Mouse (Mus musculus): ENCODE data around the gene Fbxl20.
A peak's percentile ranks its signal among the peaks of the same experiment; 100 is the strongest.

Fbxl20 gene

DNA sequence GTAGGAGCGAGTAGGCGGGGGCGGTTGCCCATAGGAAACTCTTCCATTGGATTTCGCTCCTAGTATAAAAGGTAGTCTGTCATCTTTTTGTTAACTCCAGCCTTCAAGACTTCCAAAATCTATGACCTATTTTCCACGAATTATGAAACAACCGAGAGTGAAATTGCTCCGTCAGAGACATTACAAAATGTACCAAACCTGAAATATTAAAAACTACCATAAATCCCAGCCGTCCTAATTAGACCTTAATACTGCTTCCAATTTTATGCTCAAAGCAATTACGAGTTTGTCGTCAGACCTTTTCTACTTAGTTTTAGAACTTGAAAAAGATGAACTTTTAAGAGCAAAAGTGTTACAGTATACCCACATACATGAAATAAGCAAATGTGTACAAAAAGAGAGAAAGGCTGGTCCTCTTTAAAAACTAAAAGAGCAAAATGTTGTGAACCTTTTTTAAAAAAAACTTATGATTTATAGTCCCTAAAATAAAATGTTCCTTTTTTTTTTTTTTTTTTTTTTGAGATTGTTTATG is 488 bp upstream of the Fbxl20 start:
- TF ChIP-seq CTCF (conservative IDR thresholded peaks at IDR 0.05; ENCODE audit: low read length) (no peak), POU5F1 (IDR thresholded peaks at IDR 0.05; ENCODE audit: borderline replicate concordance, low read length) (no peak), NANOG (IDR thresholded peaks at IDR 0.05; ENCODE audit: borderline replicate concordance, low read length) (no peak)
- H3K4me3 ChIP-seq (replicated peaks; ENCODE audit: low read length), result no peak overlapping the region; the same call in 1 of the 2 replicates
- H3K9me3 ChIP-seq (ENCODE audit: low read length), result no peaks in the 10 kb centered on the region
- no peaks in the 10 kb centered on the region for H3K27me3 ChIP-seq (ENCODE audit: insufficient read depth, low read length)
- H3K36me3 ChIP-seq (ENCODE audit: insufficient read depth, low read length), result peaks cover 39% of the 10 kb centered on the region
- peaks cover 32% of the 10 kb centered on the region for H3K4me1 ChIP-seq (replicated peaks; ENCODE audit: low read depth, low read length)

DNA sequence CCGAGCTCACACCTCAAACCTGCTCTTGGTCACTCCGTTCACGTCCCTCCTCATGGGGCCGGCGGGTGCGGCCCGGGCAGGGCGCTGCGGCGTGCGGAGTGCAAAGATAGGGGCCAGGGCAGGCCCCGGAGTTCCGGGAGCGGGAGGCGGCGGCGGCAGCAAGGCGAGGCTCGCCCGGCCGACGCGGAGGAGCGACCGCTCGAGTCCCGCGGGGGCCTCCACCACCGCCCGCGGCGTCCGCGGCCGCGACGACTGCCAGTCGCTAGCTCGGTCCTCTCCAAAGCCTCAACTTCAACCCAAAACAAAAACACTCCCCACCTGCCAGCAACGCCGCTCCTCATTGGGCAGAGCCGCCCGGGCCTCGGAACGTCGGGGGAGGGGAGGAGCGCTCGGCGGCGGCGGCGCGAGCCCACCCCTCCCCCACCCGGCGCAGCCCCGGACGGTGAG is 876 bp downstream of the Fbxl20 start:
- H3K36me3 ChIP-seq (ENCODE audit: insufficient read depth, low read length), result peaks cover 25% of the 10 kb centered on the region
- peaks cover 43% of the 10 kb centered on the region for H3K4me1 ChIP-seq (replicated peaks; ENCODE audit: low read depth, low read length)
- no peaks in the 10 kb centered on the region for H3K9me3 ChIP-seq (ENCODE audit: low read length)
- H3K4me3 ChIP-seq (replicated peaks; ENCODE audit: low read length), result peak overlapping the region; percentile 100
- no peaks in the 10 kb centered on the region for H3K27me3 ChIP-seq (ENCODE audit: insufficient read depth, low read length)
- no peak for TF ChIP-seq NANOG (IDR thresholded peaks at IDR 0.05; ENCODE audit: borderline replicate concordance, low read length)
- TF ChIP-seq CTCF (conservative IDR thresholded peaks at IDR 0.05; ENCODE audit: low read length), result no peak
- no peak for TF ChIP-seq POU5F1 (IDR thresholded peaks at IDR 0.05; ENCODE audit: borderline replicate concordance, low read length)

DNA sequence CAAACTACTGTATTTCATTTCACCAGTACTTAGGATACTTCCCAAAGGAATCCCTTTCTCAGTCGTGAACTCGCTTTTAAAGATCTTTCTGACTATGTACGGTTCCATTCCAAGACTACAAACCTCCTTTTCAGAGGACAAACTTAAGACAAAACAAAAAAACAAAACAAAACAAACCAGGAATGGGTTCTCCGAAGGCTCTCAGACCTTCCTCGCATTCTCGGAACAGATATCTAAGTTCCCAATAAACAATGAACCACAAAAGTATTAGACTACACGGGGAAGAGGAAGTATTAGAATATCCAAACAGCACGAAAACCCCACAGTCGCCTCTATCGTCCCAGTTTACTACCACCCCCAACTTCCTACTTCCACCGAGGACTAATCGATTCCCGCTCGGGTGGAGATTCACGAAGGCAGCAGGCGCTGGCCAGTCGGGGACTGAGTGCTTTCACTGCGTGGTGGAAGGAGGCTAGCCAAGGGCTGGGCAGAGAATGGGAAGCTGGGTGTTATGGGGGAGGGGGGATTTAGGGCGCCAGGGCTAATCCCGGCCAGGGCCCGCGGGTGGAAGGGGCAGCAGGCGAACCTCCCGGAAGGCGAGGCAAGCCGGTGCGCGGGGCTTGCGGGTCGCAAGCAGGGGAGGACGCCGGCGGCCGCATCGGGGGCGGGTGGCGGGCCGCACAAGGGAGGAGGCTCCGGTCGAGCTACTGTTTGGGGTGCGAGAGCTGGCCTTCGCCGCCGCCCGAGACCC is 1.5 kb downstream of the Fbxl20 start:
- Histone ChIP-seq H3K4me1 (replicated peaks; ENCODE audit: low read depth, low read length) (peaks cover 44% of the 10 kb centered on the region), H3K9me3 (ENCODE audit: low read length) (no peaks in the 10 kb centered on the region), H3K4me3 (replicated peaks; ENCODE audit: low read length) (peak overlapping the region; percentile 100), H3K36me3 (ENCODE audit: insufficient read depth, low read length) (peaks cover 19% of the 10 kb centered on the region), H3K27me3 (ENCODE audit: insufficient read depth, low read length) (no peaks in the 10 kb centered on the region)
- TF ChIP-seq NANOG (IDR thresholded peaks at IDR 0.05; ENCODE audit: borderline replicate concordance, low read length) (no peak), CTCF (conservative IDR thresholded peaks at IDR 0.05; ENCODE audit: low read length) (no peak), POU5F1 (IDR thresholded peaks at IDR 0.05; ENCODE audit: borderline replicate concordance, low read length) (no peak)

DNA sequence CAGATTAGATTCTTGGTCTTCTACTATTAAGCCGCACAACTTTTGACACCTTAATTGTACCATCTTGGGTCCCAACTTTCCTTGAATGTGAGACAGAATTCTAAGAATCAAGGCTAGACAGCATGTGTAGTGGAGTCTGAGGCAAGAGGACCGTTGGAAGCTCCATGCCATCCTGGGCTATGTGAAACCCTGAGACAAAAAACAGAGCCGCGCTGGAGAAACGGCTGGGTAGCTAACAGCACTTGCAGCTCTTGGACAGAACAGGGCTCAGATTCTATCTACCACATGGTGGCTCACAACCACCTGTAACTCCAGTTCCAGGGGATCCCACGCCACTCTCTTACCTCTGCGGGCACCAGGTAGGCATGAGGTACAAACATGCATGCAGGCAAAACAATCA is 4.3 kb downstream of the Fbxl20 start:
- no peaks in the 10 kb centered on the region for H3K27me3 ChIP-seq (ENCODE audit: insufficient read depth, low read length)
- H3K9me3 ChIP-seq (ENCODE audit: low read length), result no peaks in the 10 kb centered on the region
- peaks cover 40% of the 10 kb centered on the region for H3K4me1 ChIP-seq (replicated peaks; ENCODE audit: low read depth, low read length)
- TF ChIP-seq NANOG (IDR thresholded peaks at IDR 0.05; ENCODE audit: borderline replicate concordance, low read length) (no peak), POU5F1 (IDR thresholded peaks at IDR 0.05; ENCODE audit: borderline replicate concordance, low read length) (no peak), CTCF (conservative IDR thresholded peaks at IDR 0.05; ENCODE audit: low read length) (no peak)
- H3K36me3 ChIP-seq (ENCODE audit: insufficient read depth, low read length), result 0 out of 2 replicates have a peak, but pooled peaks cover 4% of the 10 kb centered on the region
- no peak overlapping the region for H3K4me3 ChIP-seq (replicated peaks; ENCODE audit: low read length)

DNA sequence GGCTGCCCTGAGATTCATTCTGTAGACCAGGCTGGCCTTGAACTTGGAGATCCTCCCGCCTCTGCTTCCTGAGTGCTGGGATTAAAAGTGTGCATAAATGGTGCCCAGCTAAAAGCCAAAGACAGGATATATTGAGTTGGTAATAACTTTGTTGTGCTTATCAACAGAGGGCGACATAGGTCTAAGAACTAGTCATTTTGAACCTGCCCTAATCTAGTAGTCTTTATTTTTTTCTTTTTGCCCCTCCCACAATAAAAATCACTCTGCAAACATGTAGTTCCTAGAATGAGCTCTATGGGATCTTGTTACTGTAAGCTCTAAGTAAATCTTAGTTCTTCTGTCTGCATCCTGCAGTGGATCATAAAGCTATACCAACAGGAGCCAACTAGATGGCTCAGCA is 7.7 kb downstream of the Fbxl20 start:
- H3K4me1 ChIP-seq (replicated peaks; ENCODE audit: low read depth, low read length), result peaks cover 49% of the 10 kb centered on the region
- H3K36me3 ChIP-seq (ENCODE audit: insufficient read depth, low read length), result 0 out of 2 replicates have a peak, but pooled peaks cover 4% of the 10 kb centered on the region
- H3K4me3 ChIP-seq (replicated peaks; ENCODE audit: low read length), result no peak overlapping the region
- no peaks in the 10 kb centered on the region for H3K27me3 ChIP-seq (ENCODE audit: insufficient read depth, low read length)
- H3K9me3 ChIP-seq (ENCODE audit: low read length), result no peaks in the 10 kb centered on the region
- TF ChIP-seq NANOG (IDR thresholded peaks at IDR 0.05; ENCODE audit: borderline replicate concordance, low read length) (no peak), CTCF (conservative IDR thresholded peaks at IDR 0.05; ENCODE audit: low read length) (no peak), POU5F1 (IDR thresholded peaks at IDR 0.05; ENCODE audit: borderline replicate concordance, low read length) (no peak)

DNA sequence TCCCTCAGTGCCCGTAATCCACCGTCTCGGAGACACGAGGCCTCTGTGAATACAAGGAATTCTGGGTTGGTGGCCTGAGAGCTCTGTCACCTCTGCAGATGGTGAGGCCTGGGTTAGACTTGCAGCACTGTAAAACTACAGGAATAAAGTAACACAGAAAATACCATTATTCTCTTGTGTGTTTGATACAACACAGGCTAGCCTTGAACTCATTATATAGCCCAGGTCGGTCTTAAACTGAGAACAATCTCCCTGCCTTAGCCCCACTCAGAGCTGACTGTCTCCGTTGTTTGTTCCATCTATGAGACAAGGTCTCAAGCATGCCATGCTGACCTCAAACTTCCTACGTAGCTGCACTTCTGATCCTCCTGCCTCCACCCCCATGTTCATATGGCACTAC is 11.3 kb downstream of the Fbxl20 start:
- peaks cover 23% of the 10 kb centered on the region for H3K4me1 ChIP-seq (replicated peaks; ENCODE audit: low read depth, low read length)
- no peak for TF ChIP-seq POU5F1 (IDR thresholded peaks at IDR 0.05; ENCODE audit: borderline replicate concordance, low read length)
- TF ChIP-seq NANOG (IDR thresholded peaks at IDR 0.05; ENCODE audit: borderline replicate concordance, low read length), result no peak
- TF ChIP-seq CTCF (conservative IDR thresholded peaks at IDR 0.05; ENCODE audit: low read length), result no peak
- no peaks in the 10 kb centered on the region for H3K9me3 ChIP-seq (ENCODE audit: low read length)
- H3K27me3 ChIP-seq (ENCODE audit: insufficient read depth, low read length), result no peaks in the 10 kb centered on the region
- peaks cover 6% of the 10 kb centered on the region for H3K36me3 ChIP-seq (ENCODE audit: insufficient read depth, low read length)
- H3K4me3 ChIP-seq (replicated peaks; ENCODE audit: low read length), result no peak overlapping the region

DNA sequence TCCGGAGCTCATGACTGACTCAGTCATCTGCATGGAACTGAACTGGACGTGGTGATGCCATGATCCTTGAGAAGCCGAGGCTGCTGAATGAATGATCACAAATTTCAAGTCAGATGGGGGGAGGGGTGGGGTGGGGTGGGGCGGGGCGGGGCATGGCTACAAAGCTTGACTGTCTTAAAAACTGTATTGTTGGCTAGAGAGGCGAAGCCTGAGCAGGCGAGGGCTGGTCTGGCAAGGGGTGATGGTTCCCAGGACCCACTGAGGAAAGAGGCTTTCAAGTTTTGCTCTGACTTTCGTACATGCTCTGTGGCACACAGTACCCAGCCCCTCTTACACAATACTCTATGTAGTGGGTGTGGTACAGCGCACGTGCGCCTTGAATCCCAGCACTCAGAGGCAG is 12.4 kb downstream of the Fbxl20 start:
- Histone ChIP-seq H3K9me3 (ENCODE audit: low read length) (no peaks in the 10 kb centered on the region), H3K36me3 (ENCODE audit: insufficient read depth, low read length) (peaks cover 6% of the 10 kb centered on the region), H3K27me3 (ENCODE audit: insufficient read depth, low read length) (no peaks in the 10 kb centered on the region), H3K4me1 (replicated peaks; ENCODE audit: low read depth, low read length) (peaks cover 23% of the 10 kb centered on the region), H3K4me3 (replicated peaks; ENCODE audit: low read length) (0 out of 2 replicates have a peak overlapping the region, but pooled peaks have one; percentile 4)
- TF ChIP-seq NANOG (IDR thresholded peaks at IDR 0.05; ENCODE audit: borderline replicate concordance, low read length) (no peak), CTCF (conservative IDR thresholded peaks at IDR 0.05; ENCODE audit: low read length) (no peak), POU5F1 (IDR thresholded peaks at IDR 0.05; ENCODE audit: borderline replicate concordance, low read length) (no peak)

DNA sequence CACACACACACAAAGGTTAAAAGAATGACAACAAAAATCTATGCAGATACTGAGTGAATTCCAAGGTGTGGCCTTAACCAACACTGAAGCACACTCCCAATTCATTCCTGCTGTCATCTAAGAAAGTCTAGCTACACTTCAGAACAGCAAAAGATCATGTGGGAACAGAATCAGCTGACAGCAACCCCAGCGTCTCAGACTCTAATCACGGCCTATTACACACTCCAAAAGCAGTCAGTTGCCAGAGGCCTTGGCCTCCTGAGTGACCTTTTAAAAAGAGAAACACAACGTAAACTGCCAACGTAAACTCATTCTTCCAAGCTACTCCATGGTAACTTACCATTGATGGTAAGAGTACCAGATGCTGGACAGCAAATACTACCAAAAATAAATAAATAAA is 15.3 kb downstream of the Fbxl20 start:
- H3K27me3 ChIP-seq (ENCODE audit: insufficient read depth, low read length), result no peaks in the 10 kb centered on the region
- H3K9me3 ChIP-seq (ENCODE audit: low read length), result no peaks in the 10 kb centered on the region
- no peak overlapping the region for H3K4me3 ChIP-seq (replicated peaks; ENCODE audit: low read length)
- TF ChIP-seq CTCF (conservative IDR thresholded peaks at IDR 0.05; ENCODE audit: low read length) (no peak), POU5F1 (IDR thresholded peaks at IDR 0.05; ENCODE audit: borderline replicate concordance, low read length) (no peak), NANOG (IDR thresholded peaks at IDR 0.05; ENCODE audit: borderline replicate concordance, low read length) (no peak)
- peaks cover 6% of the 10 kb centered on the region for H3K36me3 ChIP-seq (ENCODE audit: insufficient read depth, low read length)
- H3K4me1 ChIP-seq (replicated peaks; ENCODE audit: low read depth, low read length), result peaks cover 23% of the 10 kb centered on the region
